Mouse (Mus musculus) embryonic fibroblast, embryonic 13.5 days (primary cell): ENCODE measurements around the gene Lime1. TPM values are rescaled to one million over a fixed set of nuclear protein-coding genes. Genes with fewer than 3 reads are reported as not detected.

Experiments used
- H3K27ac ChIP-seq: 2 replicates; pipeline ENCODE4 v1.5.1; 2012; ENCODE audit warnings: low read length, control low read depth, inconsistent platforms; ENCODE audit not compliant: insufficient read depth
- H3K4me1 ChIP-seq: 2 replicates; pipeline ENCODE4 v1.6.1; 2011; ENCODE audit warnings: low read length; ENCODE audit not compliant: control insufficient read depth, insufficient read depth
- H3K4me3 ChIP-seq: 2 replicates; pipeline ENCODE4 v1.5.1; 2011; ENCODE audit warnings: mild to moderate bottlenecking, control low read depth, low read length; ENCODE audit not compliant: insufficient read depth
- CTCF ChIP-seq: IDR thresholded peaks from 2 replicates; pipeline ENCODE4 v1.5.1; 2011; ENCODE audit warnings: mild to moderate bottlenecking, control low read depth, low read length, moderate library complexity, borderline replicate concordance; ENCODE audit not compliant: insufficient read depth
- POLR2A ChIP-seq: IDR thresholded peaks from 2 replicates; pipeline ENCODE4 v1.6.1; 2011; ENCODE audit warnings: low read depth, mild to moderate bottlenecking, control low read depth, low read length, moderate library complexity
- polyA plus RNA-seq: library from polyadenylated mRNA; stranded (reverse); fragments of >200 nt; gene quantifications from 2 replicates; pipeline ENCODE4 v1.2.4, GENCODE M21; 2011; ENCODE audit warnings: low read depth; ENCODE audit not compliant: missing spikeins, insufficient read length

Lime1 gene
- polyA plus RNA-seq, 1 experiment = 6.8 TPM

DNA sequence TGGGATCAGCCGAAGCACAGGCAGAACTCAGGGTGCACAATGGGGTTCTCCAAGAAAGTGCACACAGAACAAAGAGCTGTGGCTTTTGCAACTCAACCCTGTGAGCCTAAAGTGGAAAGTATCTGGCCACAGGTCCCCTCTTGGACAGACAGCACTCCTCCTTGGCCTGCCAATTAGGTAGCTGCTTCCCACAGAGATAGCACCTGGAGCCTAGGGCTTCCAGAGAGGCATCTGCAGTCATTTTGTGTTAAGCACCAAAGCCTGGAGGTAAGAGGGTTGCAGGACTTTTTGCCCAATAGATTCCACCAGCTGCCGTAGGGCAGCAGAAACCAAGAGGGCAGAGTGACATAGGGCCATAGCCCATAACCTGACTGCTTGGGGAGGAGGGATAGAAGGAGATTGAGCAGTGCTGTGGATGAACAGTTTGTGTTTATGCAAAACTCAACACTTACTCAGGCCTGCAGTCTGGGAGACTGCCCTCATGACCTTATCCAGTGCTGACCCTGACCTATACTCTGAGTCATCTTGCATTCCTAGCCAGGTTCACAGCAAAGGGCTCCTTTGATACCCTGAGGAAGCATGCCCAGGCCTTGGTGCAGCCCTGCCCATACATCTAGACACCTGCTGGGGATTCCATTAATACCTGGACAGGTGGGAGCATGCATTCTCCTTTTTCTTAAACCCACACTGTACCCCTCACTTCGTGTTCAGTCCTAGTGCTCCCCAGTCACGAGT is 10.4 kb downstream of the Lime1 start:
- TF ChIP-seq POLR2A (no peak), CTCF (no peak)
- Histone ChIP-seq H3K4me3 (no peak overlapping the region), H3K4me1 (no peaks in the 10 kb centered on the region), H3K27ac (no peak overlapping the region)

DNA sequence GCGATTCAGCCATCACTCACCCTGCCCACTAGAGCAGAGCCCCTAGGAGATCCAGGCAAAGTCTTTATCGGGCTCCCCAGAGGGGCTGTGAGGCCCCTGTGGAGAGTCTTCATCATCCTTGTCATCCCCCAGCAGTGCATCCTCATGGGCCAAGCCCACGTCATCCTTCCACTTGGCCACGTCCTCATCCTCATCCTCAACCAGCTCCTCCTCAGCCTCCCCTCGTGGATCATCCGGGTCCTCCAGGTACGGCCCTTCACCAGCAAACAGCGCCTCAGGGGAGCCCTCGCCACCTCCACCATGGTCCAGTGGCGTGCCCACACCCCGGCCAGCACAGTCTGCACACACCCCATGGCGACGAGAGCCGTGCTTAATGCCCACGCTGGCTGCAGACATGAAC is 11.1 kb downstream of the Lime1 start:
- no peak for TF ChIP-seq CTCF
- H3K4me3 ChIP-seq = no peak overlapping the region
- no peaks in the 10 kb centered on the region for H3K4me1 ChIP-seq
- no peak overlapping the region for H3K27ac ChIP-seq

DNA sequence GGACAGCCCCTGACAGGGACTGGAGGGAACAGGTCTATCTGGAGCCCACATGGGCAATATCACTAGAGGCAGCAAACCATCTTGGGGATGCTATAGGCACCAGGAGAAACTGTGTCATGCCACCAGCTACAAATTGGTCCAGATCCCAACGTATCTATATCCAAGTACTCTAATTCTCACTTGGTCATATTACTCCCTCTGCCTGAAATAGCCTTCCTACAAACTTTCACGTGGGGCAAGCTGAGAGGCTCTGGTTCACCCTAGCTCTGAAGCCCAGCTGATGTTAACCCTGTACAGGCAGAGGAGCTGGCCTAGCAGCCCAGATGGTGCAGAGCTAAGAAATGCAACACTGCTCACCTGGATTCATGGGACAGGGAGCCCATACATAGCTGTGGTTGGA is 11.7 kb downstream of the Lime1 start:
- H3K27ac ChIP-seq = no peak overlapping the region
- no peaks in the 10 kb centered on the region for H3K4me1 ChIP-seq
- H3K4me3 ChIP-seq = no peak overlapping the region
- no peak for TF ChIP-seq CTCF
- TF ChIP-seq POLR2A = no peak

DNA sequence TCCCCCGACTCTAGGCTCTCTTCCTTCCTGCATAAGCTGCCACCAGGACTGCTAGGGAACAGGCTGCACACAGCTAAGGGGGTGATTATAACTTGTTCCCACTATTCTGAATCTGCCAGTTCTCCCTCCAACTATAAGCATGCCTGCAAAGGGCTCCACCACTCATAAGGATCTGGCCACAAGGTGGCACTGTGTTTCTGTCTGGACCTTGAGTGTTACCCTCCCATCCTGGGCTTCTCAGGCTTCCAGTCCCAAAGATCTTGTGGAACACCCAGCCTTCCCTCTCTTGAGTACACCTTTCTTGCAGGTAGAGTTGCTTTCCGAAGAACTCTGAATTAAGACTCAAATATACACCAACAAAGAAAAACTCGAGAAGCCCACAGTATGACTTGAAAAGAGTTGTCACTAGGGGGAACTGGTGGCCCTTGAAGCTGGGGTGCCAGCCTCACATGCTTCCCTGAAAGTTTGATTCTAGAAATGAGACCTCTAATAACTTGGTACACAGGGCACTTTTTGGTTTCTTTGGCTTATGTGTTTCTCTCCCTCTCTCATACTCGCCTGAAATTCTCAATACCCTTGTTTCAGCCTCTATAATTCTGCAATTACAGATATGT is 12.8 kb downstream of the Lime1 start:
- Histone ChIP-seq H3K27ac (no peak overlapping the region), H3K4me1 (peaks cover 1% of the 10 kb centered on the region; the same call in 1 of the 2 replicates), H3K4me3 (no peak overlapping the region)
- no peak for TF ChIP-seq POLR2A
- peak; percentile 77 for TF ChIP-seq CTCF

DNA sequence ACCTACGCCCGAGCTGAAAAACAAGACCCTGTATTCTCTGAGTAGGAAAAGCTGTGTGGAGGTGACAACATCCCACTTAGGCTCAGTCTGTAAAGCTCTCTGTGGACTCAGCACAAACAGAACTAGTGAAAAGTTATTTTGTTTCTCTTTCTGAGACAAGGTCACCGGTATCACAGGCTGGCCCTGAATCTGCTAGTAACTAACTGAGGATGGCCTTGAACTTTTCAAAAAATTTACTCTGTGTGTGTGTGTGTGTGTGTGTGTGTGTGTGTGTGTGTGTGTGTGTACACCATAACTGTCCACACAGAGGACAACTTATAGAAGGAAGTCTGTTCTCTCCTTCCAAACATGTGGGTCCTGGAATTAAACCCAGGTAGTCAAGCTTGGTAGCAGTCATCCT is 14.2 kb downstream of the Lime1 start:
- TF ChIP-seq CTCF = no peak
- no peak for TF ChIP-seq POLR2A

DNA sequence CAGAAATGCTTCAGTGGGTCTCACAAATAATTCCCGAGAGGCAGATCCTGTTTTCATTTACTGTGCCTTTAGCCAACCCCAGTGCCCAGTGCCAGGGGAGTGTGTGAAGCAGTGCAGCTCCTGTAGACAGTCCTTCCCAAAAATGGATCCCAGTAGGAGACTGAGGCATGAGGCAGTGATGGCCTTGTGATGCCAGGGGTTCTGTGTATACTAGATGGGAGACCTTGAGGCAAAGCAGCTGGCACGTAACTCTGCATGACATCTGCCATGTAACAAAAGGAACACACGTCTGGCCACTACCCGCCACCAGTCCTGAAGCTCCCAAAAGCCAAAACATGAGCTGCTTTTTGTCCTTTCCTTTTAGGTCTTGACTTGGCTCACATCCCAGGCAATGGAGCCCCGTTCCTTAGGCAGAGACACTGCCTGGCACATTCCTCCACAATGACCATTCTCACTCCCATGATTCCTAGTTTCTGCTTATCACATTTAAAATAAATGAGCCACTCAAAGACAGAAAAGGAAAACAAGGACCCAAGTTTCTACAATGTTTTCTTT is 17.4 kb downstream of the Lime1 start:
- no peak overlapping the region for H3K4me3 ChIP-seq

More for the DNA sequence above, 14.2 kb downstream of the Lime1 start:
- no peak overlapping the region for H3K4me3 ChIP-seq
- H3K27ac ChIP-seq = no peak overlapping the region
- H3K4me1 ChIP-seq = peaks cover 3% of the 10 kb centered on the region; the same call in 1 of the 2 replicates

DNA sequence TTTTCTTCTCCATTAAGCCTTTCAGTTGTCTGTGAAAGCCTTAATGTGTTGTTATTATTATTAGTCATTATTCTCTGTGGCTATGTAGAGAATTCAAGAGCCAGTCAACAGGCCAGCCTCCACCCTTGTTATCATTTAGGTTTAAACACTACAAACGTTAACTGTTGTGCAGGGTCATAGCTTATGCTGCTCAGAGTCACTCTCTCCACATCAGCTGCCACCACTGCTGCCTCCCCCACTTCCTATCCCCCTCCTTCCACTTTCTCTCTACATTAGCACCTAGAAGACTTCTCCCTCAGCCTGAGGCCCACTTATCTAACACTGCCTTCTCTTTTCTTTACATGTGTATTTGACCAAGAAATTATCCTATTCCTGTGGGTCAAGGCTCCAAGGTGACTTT is 21.6 kb downstream of the Lime1 start:
- Histone ChIP-seq H3K27ac (no peak overlapping the region), H3K4me3 (no peak overlapping the region), H3K4me1 (peaks cover 3% of the 10 kb centered on the region; the same call in 1 of the 2 replicates)
- TF ChIP-seq POLR2A = no peak
- TF ChIP-seq CTCF = no peak

More for the DNA sequence above, 17.4 kb downstream of the Lime1 start:
- no peak for TF ChIP-seq POLR2A
- no peak for TF ChIP-seq CTCF
- peaks cover 3% of the 10 kb centered on the region; the same call in 1 of the 2 replicates for H3K4me1 ChIP-seq
- H3K27ac ChIP-seq = no peak overlapping the region

DNA sequence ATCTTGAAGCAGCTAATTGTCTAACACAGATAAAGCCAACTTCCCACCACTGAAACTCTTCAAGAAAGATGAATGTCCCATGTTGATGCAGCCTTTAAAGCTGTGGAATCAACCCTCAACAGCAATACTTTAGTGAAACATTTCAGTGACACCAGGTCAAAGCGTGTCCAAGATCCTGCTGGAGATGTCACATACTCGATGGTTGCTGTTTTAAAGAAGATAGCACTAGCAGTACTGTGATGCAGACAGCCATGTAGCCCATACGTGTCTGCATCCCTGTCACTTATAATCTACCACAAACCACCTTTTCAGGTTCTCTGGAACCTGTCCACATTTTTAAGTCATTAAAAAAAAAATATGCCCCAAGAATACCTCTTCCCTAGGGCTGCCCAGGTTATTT is 23.8 kb downstream of the Lime1 start:
- Histone ChIP-seq H3K4me3 (no peak overlapping the region), H3K27ac (no peak overlapping the region), H3K4me1 (no peaks in the 10 kb centered on the region)
- TF ChIP-seq CTCF (no peak), POLR2A (no peak)

DNA sequence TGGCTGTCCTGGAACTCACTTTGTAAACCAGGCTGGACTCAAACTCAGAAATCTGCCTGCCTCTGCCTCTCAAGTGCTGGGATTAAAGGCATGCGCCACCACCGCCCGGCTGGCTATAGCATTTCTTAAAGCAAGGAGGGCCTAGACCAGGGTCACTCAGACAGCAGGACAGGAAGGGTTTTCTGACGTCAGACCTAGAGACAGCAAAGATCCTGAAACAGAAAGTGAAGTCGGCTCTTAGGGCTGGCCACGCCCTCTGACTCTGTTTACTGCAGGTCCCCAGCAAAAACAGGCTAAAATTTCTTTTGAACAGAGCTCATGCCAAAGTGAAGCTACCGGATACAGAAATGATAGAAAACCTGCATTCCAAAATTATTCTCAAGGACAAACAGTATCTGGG is 29.8 kb downstream of the Lime1 start:
- H3K4me1 ChIP-seq = peaks cover 8% of the 10 kb centered on the region
- no peak overlapping the region for H3K27ac ChIP-seq
- TF ChIP-seq CTCF = no peak
- TF ChIP-seq POLR2A = no peak
- no peak overlapping the region for H3K4me3 ChIP-seq

DNA sequence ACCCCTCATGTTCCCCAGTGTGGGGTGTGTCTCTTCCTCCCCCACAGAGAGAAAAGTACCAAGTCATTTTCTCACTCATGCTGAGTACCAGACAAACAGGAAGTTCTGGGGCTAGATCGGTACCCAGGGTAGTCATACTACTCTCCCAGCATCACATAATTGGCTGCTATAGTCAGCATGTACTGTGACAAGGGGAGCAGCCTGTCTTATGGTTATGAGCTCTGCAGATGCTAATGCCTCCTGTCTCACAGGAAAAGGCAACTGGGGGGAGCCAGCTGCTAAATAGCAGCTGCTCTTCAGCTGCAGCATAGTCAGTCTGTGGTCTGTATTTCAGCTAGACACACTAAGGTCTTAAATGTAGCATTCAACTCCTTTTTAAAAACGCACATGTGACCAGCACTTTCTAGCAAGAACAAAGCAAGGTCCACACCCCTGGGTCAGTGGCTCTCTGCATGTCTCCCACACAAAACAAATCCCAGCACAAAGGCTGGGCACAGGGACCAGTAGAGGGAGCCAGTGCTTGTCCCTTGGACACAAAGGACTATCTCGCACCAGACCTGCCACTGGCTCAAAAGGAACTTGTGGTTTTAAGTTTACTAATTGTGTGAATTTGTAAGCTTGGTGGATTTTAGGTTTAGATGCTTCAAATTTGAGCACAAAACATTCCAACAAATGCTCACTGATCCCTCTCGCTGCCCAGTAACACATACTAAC is 31.0 kb downstream of the Lime1 start:
- Histone ChIP-seq H3K4me1 (peaks cover 10% of the 10 kb centered on the region), H3K4me3 (no peak overlapping the region)
- TF ChIP-seq CTCF (peak; percentile 73; the same call in 1 of the 2 replicates), POLR2A (no peak)

More for the DNA sequence above, 31.0 kb downstream of the Lime1 start:
- 0 out of 2 replicates have a peak overlapping the region, but pooled peaks have one; percentile 6 for H3K27ac ChIP-seq
